Mouse (Mus musculus): ENCODE results near the gene Gm7168.
"Not testable (repeated sequence)": the region's sequence is repeated elsewhere in the genome, so short reads cannot be mapped to it uniquely, and the experiment has no call there.

- peak; percentile 58 for TF ChIP-seq CTCF (IDR thresholded peaks at IDR 0.05; ENCODE audit: low read depth)
- not testable (repeated sequence) for TF ChIP-seq EP300 (optimal IDR thresholded peaks at IDR 0.05)
Observed at GRCm38 (mm10) chr17:13993425-13993824, 45.3 kb downstream of the Gm7168 start.

All from stomach, postnatal 0 days (tissue).